Mouse (Mus musculus) liver, embryonic 12.5 days (tissue): Measurements from ENCODE around the gene Cd80. TPM values are rescaled to one million over a fixed set of nuclear protein-coding genes. Genes with fewer than 3 reads are reported as not detected.
A peak's percentile ranks its signal among the peaks of the same experiment; 100 is the strongest.

Experiments used
- ATAC-seq: fragments of 200-750 bp; cut with Nextera tagmentation; 2 replicates; pipeline ENCODE4 v1.8.0; 2017; ENCODE audit warnings: moderate number of reproducible peaks, mild to moderate bottlenecking, moderate library complexity
- H3K27ac ChIP-seq: fragments of 300-500 bp; sonication (generic); 2 replicates; pipeline ENCODE4 v1.5.1; 2016; ENCODE audit warnings: mild to moderate bottlenecking
- H3K27me3 ChIP-seq: fragments of 300-500 bp; sonication (generic); replicated peaks from 2 replicates; pipeline ENCODE4 v1.6.1; 2016; ENCODE audit warnings: mild to moderate bottlenecking, moderate library complexity
- H3K36me3 ChIP-seq: fragments of 300-500 bp; sonication (generic); 2 replicates; pipeline ENCODE4 v1.6.1; 2016; ENCODE audit warnings: mild to moderate bottlenecking, moderate library complexity
- H3K4me1 ChIP-seq: fragments of 300-500 bp; sonication (generic); 2 replicates; pipeline ENCODE4 v1.6.1; 2016
- H3K4me2 ChIP-seq: fragments of 300-500 bp; sonication (generic); 2 replicates; pipeline ENCODE4 v1.6.1; 2016; ENCODE audit warnings: mild to moderate bottlenecking, moderate library complexity
- H3K4me3 ChIP-seq: fragments of 300-500 bp; sonication (generic); 2 replicates; pipeline ENCODE4 v1.5.1; 2016; ENCODE audit warnings: mild to moderate bottlenecking, moderate library complexity
- H3K9ac ChIP-seq: fragments of 300-500 bp; sonication (generic); 2 replicates; pipeline ENCODE4 v1.6.1; 2016; ENCODE audit warnings: mild to moderate bottlenecking, moderate library complexity
- H3K9me3 ChIP-seq: fragments of 300-500 bp; sonication (generic); replicated peaks from 2 replicates; pipeline ENCODE4 v1.6.1; 2016; ENCODE audit warnings: mild to moderate bottlenecking, moderate library complexity
- WGBS: fragments of 180-500 bp; shearing (Covaris S2); methylation state at CpG from one replicate; pipeline ENCODE4 v1.1.7; 2016; ENCODE audit not compliant: insufficient replicate concordance; 5-methylcytosine and 5-hydroxymethylcytosine counted together
- polyA plus RNA-seq: library from polyadenylated mRNA; unstranded; fragments of >200 nt; fragmentation: Nextera tagmentation; extraction: Ambion mirVana; gene quantifications from 2 replicates; pipeline ENCODE4 v1.2.1, GENCODE M21; 2016

Gene Cd80
- 0.12 and 0.19 TPM in 2 replicates for polyA plus RNA-seq

DNA sequence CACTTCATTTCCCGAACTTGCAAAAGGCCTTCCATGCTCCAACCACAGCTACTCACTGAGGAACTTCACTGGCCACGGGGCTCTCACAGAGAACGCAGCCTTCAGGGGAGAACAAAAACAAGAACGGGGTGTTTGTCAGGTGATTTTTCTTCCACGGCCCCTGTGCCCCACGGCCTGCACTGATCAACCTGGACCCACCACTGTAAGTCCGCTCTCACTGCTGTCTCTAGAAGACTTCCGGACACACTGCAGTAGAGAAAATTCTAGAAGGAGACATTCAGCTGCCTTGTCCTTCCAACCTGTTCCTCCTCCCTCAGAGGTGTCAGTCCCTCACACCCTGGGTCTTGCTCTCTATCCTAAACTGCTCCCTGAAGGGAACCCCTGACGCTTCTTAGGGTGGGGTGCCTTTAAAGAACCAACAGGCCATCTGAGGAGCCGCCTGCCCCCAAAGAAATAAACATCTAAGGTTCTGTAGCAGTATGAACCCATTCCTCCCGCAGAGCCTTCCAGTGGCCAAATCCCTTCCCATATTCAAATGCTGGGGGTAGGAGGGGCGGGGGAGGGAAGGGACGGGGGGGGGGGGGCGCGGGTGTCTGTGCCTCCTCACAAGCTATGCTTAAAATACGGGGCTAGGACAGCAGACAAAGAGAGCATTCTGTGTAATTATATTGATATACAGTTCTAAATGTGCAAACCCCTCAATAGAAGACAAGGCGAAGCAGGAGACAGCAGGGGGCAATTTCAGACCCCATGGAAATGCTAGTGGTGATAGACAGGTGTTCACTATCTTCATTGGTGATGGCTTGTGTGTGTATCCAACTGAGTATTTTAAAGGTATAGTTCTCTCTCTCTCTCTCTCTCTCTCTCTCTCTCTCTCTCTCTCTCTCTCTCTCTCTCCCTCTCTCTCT, at the start of gene Cd80:
Cd80 (plus strand) TSS at position 51 of the 908 bp plus-strand sequence.
- no peaks in the 10 kb centered on the region for H3K9me3 ChIP-seq
- H3K4me2 ChIP-seq: no peak within 1 kb of the TSS
- no peak for ATAC-seq
- no peaks in the 10 kb centered on the region for H3K27me3 ChIP-seq
- peak within 1 kb of the TSS; percentile 70; the same call in 1 of the 2 replicates for H3K27ac ChIP-seq
- no peaks in the 10 kb centered on the region for H3K36me3 ChIP-seq
- H3K4me3 ChIP-seq: no peak within 1 kb of the TSS
- H3K4me1 ChIP-seq: peaks cover 47% of the 10 kb centered on the region
- 73% methylated on average over 15 of the region's 17 CpGs for WGBS
- no peak within 1 kb of the TSS; the same call in 1 of the 2 replicates for H3K9ac ChIP-seq

DNA sequence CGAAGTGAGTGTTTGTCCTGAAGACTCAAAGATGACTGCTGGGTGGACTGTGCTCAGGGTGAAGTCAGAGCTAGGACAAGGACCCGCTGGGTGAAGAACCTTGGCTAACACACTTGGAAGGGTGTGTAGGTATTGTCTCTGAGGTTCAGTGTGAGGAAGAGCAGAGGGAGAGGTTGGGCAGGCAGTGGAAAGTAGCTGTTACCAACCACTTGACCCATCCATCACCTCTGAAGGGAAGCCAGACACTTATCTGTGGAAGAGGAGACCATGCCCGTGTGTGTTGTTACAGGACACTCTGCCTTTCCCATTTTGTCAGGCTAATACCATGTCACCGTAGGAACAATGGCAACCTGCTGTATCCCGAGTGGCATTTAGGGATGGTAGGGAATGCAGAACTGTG, 49.1 kb upstream of the Cd80 start:
- no peak for ATAC-seq
- Histone ChIP-seq H3K4me1 (peaks cover 23% of the 10 kb centered on the region), H3K4me2 (no peak overlapping the region), H3K27ac (no peak overlapping the region), H3K4me3 (no peak overlapping the region), H3K9me3 (no peaks in the 10 kb centered on the region), H3K9ac (no peak overlapping the region), H3K36me3 (no peaks in the 10 kb centered on the region), H3K27me3 (0 out of 2 replicates have a peak, but pooled peaks cover 3% of the 10 kb centered on the region)
- WGBS: 63% methylated on average over 5 of the region's 5 CpGs

DNA sequence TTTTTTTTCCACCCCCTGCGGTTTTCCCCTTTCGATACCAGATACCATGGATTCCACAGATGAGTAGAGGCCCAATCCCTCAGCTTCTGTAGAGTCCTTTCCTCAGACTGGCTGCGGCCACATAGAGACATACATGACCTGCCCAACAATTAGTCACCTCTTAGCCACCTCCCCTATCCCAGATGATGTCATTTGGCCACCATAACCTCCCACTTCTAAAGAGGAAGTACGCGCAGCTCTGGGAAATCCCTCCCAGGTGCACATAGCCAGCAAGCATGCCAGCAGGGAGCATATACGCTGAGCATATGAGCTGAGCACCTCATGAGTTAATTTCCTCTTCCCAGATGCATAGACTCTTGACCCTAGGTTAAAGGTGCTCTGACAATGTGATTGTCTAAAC, 48.7 kb upstream of the Cd80 start:
- H3K9me3 ChIP-seq: no peaks in the 10 kb centered on the region
- no peak overlapping the region for H3K27ac ChIP-seq
- 68% methylated on average over 6 of the region's 6 CpGs for WGBS
- H3K27me3 ChIP-seq: 0 out of 2 replicates have a peak, but pooled peaks cover 3% of the 10 kb centered on the region
- H3K4me1 ChIP-seq: peaks cover 19% of the 10 kb centered on the region
- ATAC-seq: peak; percentile 61
- no peak overlapping the region for H3K9ac ChIP-seq
- no peak overlapping the region for H3K4me2 ChIP-seq
- H3K36me3 ChIP-seq: no peaks in the 10 kb centered on the region
- H3K4me3 ChIP-seq: no peak overlapping the region

DNA sequence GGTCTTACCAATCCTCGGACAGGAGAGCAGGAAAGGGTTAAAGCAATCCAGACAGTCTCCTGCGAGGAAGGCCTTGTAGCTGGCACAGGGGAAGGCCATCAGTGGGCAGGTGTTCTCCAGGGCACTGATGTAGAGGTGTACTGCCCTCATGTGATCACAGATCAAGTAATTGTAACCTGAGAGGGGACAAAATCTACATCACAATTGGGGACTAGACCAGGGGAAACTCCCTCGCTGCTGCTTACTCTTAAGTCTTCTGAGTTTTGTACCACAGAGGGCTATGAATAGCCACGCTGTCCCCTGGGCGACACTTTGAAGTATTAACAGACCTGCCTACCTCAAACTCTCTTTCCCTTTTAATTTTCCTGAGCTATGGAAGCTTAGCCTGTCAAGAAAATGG, 47.8 kb upstream of the Cd80 start:
- no peak overlapping the region for H3K27ac ChIP-seq
- H3K9ac ChIP-seq: no peak overlapping the region
- no peak overlapping the region for H3K4me3 ChIP-seq
- no peak overlapping the region for H3K4me2 ChIP-seq
- peaks cover 19% of the 10 kb centered on the region for H3K4me1 ChIP-seq
- ATAC-seq: no peak
- WGBS: 60% methylated on average over 5 of the region's 5 CpGs
- H3K27me3 ChIP-seq: 0 out of 2 replicates have a peak, but pooled peaks cover 3% of the 10 kb centered on the region
- H3K36me3 ChIP-seq: no peaks in the 10 kb centered on the region
- no peaks in the 10 kb centered on the region for H3K9me3 ChIP-seq

DNA sequence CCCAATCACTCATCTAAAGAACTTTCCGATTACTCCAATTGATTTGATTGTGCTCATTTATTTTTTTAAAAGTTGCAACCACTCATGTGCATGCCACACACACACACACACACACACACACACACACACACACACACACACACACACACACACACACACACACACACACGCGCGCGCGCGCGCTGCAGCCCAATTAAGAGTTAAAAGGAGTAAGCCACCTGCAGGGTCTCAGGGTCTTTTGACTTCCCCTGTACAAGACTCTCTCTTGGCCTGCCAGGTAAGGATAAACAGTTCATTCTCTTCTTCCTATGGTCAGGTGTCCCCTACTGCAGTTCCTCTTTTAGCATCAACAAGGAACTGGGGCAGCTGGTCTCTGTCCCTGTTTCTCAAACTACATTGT, 46.9 kb upstream of the Cd80 start:
- no peaks in the 10 kb centered on the region for H3K9me3 ChIP-seq
- WGBS: 92% methylated on average over 7 of the region's 8 CpGs
- 0 out of 2 replicates have a peak, but pooled peaks cover 3% of the 10 kb centered on the region for H3K27me3 ChIP-seq
- H3K4me2 ChIP-seq: no peak overlapping the region
- H3K36me3 ChIP-seq: no peaks in the 10 kb centered on the region
- peaks cover 19% of the 10 kb centered on the region for H3K4me1 ChIP-seq
- H3K27ac ChIP-seq: no peak overlapping the region
- no peak for ATAC-seq
- no peak overlapping the region for H3K9ac ChIP-seq
- H3K4me3 ChIP-seq: no peak overlapping the region

DNA sequence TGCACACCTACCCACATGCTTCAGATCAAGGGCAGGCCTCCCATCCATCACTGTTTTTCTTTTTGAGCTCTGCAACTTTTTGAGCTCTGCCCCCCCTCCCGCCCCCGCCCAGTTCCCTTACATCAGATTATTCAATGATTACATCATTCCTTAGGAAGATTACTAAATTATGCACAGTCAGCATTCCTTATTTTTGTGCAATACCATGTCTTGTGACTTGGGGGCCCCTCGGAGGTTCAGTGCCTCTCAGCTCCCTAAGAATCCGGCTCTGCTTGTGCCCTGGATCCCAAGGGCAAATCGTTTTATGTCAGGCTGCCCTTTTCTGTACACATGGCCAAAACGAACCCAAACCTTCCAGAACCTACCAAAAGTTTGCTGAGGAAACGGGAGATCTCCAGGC, 40.4 kb upstream of the Cd80 start:
- WGBS: 71% methylated on average over 7 of the region's 7 CpGs
- Histone ChIP-seq H3K27ac (no peak overlapping the region), H3K27me3 (0 out of 2 replicates have a peak, but pooled peaks cover 3% of the 10 kb centered on the region)

DNA sequence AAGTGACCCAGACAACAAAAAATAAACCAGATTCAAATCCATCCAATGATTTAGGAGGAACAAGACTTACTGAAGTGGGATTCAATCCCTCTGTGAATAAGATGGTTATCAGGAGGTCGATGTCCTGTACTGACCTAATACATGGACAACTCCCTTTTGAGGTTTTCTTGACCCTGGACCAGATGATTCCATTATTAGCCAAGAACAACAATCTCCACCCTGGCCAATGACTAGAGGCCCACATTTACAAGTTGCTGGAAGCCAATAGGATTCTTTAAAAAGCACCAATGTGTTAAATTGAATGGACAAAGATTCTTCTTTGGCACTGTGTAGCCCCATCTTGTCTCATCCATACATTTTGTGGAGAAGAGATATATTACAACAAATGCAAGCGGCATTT, 30.0 kb upstream of the Cd80 start:
- Histone ChIP-seq H3K4me2 (no peak overlapping the region), H3K27me3 (no peaks in the 10 kb centered on the region), H3K36me3 (no peaks in the 10 kb centered on the region), H3K4me1 (no peaks in the 10 kb centered on the region), H3K27ac (no peak overlapping the region), H3K4me3 (no peak overlapping the region), H3K9ac (no peak overlapping the region), H3K9me3 (no peaks in the 10 kb centered on the region)
- WGBS: 72% methylated on average over 2 of the region's 2 CpGs
- no peak for ATAC-seq

More for the DNA sequence above, 40.4 kb upstream of the Cd80 start:
- H3K4me1 ChIP-seq: no peaks in the 10 kb centered on the region
- no peak overlapping the region for H3K4me2 ChIP-seq
- no peak overlapping the region for H3K9ac ChIP-seq
- ATAC-seq: no peak
- H3K4me3 ChIP-seq: no peak overlapping the region
- no peaks in the 10 kb centered on the region for H3K36me3 ChIP-seq
- no peaks in the 10 kb centered on the region for H3K9me3 ChIP-seq

DNA sequence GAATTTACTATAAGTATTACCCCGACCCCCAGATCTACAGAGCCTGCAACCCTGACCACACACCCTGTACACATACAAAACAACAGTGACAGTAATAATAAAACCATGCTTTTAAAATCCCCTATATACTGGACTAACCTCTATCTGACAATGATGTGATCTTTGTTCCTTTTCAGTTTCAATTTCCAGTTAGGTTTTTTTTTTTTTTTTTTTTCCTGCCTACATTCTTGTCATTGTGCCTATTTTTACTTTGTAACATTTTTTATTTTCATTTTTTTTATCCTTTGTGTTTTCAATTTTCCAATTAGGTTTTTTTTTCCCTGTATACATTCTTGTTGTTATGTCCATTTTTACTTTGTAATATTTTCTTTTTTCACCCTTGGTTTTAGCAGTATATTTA, 29.6 kb upstream of the Cd80 start:
- Histone ChIP-seq H3K27ac (no peak overlapping the region), H3K4me1 (no peaks in the 10 kb centered on the region), H3K4me3 (no peak overlapping the region), H3K27me3 (no peaks in the 10 kb centered on the region), H3K9ac (no peak overlapping the region), H3K36me3 (no peaks in the 10 kb centered on the region), H3K4me2 (no peak overlapping the region), H3K9me3 (no peaks in the 10 kb centered on the region)
- WGBS: 76% methylated on average over 1 of the region's 1 CpGs
- no peak for ATAC-seq

DNA sequence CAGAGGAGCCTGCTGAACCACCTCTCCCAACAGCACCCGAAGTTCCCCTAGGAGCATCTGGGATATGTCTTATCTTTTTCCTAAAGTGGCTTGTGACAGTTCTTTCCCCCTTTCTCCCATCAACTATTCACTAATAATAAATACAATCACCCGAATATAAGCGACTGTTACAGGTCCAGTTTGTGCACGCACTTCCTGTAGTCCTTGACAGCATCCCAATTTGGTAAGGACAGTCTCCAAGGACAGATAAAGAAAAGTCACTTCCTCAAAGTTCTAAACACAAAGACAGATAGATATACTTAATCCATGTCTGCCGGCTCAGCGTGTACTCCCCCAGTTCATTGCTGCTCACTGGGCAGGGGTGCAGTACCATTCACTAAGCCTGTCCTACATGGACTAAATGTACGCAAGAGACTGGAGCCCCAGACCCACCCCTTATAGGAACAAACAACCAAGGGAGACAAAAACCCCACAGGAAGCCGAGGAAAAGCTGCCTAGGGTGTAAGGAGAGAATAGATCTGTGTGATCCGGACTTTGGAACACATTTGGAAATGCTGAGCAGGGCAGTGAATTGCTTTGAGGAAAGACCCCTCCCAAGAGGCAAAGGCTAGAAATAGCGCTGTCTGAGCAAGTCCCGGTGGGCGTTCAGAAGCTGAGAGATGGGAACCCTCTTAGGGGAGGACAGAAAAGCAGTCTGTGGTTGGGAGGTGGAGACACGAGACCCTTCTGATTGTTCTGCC, 23.7 kb upstream of the Cd80 start:
- H3K9ac ChIP-seq: no peak overlapping the region
- no peak overlapping the region for H3K4me3 ChIP-seq
- H3K27ac ChIP-seq: no peak overlapping the region; the same call in 1 of the 2 replicates
- H3K9me3 ChIP-seq: no peaks in the 10 kb centered on the region
- ATAC-seq: no peak
- no peaks in the 10 kb centered on the region for H3K36me3 ChIP-seq
- H3K27me3 ChIP-seq: no peaks in the 10 kb centered on the region
- H3K4me1 ChIP-seq: peaks cover 14% of the 10 kb centered on the region
- 32% methylated on average over 13 of the region's 13 CpGs for WGBS
- peak overlapping the region; percentile 6; the same call in 1 of the 2 replicates for H3K4me2 ChIP-seq

DNA sequence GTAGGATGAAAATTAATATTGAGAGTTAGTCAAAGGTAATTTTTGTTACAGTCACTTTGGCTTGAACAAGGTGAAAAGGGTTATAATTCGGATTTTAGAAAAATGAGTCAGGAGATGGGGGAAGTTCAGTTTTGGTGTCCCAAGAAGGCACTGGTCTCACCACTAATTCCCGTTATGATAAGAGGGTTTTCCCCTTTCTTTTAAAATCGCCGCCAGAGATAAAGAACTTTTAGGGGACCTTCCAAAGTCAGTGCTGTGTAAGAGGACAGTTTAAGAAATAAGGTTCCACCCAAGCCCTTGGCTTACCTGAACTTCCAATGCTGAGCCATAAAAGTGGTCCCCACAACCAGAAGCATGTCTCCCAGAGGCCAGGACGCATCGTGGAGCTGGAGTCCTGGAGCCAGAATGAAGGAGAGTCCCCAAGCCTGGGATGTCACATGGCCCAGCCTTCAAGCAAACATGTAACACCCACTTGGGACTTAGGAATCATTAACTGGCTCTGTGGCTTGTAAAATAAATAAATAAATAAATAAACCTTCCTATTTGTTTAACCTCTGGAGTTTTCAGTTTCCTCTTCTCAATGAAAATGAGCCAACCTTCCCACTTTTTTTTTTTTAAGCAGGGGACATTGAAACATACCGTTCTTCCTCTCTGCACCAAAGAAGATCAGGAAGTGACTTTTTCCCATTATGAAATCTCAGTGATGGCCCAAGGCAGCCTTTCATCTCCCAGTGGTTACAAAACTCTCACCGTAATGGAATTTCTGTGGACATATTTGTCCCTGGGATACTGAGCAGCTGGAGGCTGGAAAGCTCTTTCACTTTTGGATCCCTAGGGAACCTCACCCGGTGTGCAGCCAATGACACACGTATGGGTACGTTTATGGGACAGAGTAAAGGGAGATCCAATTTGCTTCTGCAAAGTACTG, 22.6 kb upstream of the Cd80 start, which contains the start of gene Pla1a:
Pla1a (minus strand) TSS at position 648 of the 928 bp plus-strand sequence.
- H3K9ac ChIP-seq: no peak within 1 kb of the TSS
- WGBS: 58% methylated on average over 11 of the region's 11 CpGs

DNA sequence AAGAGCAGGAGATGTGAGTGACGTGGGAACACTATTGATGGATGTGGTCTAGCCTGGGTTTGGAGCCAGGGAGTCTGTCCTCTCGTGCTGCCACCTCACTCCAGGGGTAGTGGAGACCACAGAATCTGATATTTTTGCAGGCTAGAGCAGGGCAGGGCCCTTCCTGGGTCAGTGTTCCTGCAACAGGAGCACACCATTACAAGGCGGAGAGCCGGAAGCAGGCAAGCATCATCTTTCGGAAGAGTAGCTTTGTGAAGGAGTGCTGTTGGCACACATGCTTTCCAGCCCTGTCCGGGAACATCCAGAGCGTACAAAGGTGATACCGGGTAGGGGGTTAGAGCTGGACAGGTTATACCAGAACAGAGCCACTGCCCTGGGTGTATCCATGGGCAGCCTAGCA, 21.8 kb upstream of the Cd80 start:
- Histone ChIP-seq H3K4me2 (no peak overlapping the region), H3K9ac (no peak overlapping the region), H3K4me1 (peaks cover 14% of the 10 kb centered on the region), H3K4me3 (no peak overlapping the region), H3K27me3 (no peaks in the 10 kb centered on the region), H3K27ac (no peak overlapping the region), H3K36me3 (no peaks in the 10 kb centered on the region), H3K9me3 (no peaks in the 10 kb centered on the region)
- WGBS: 74% methylated on average over 8 of the region's 8 CpGs
- no peak; the same call in 1 of the 2 replicates for ATAC-seq

More for the DNA sequence above, 22.6 kb upstream of the Cd80 start, which contains the start of gene Pla1a:
- no peaks in the 10 kb centered on the region for H3K27me3 ChIP-seq
- no peaks in the 10 kb centered on the region for H3K9me3 ChIP-seq
- H3K36me3 ChIP-seq: no peaks in the 10 kb centered on the region
- H3K27ac ChIP-seq: no peak within 1 kb of the TSS
- H3K4me2 ChIP-seq: peak within 1 kb of the TSS; percentile 6; the same call in 1 of the 2 replicates
- H3K4me3 ChIP-seq: no peak within 1 kb of the TSS
- H3K4me1 ChIP-seq: peaks cover 14% of the 10 kb centered on the region
- no peak for ATAC-seq
